Mouse (Mus musculus) heart, adult 8-10 months (tissue): ENCODE results near the gene Jund. TPM values are rescaled to one million over a fixed set of nuclear protein-coding genes. Genes with fewer than 3 reads are reported as not detected.
A peak's percentile ranks its signal among the peaks of the same experiment; 100 is the strongest.

Experiments used
- DNase-seq: peaks from one replicate; pipeline ENCODE4 v3.0.0; 2022; ENCODE audit warnings: low spot score
- total RNA-seq, 4 experiments: library from RNA; stranded (reverse); gene quantifications; 2 replicates each; pipeline ENCODE4 v1.2.4; 2022

Jund gene
- total RNA-seq, 4 experiments from 2014 or later: 84.2 to 134 (median 114) TPM

DNA sequence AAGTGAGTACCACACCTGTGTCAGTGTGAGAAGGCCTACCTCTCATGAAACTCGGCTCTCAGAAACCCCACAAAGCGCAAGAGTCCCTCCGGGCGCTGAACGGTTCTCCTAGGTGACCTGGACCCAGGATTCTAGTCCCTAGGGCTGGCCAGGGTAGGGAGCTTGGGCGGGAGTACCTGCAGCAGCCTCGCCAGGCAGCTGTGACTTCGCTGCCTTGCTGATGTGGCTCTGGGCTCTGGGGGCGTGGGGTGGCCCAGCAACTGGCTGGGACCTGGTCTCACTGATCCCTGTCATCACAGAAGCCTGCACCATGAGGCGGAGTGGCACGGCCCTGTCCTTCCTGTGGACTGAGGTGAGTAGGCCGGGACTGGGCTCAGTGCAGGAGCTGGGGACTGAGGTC, 25.5 kb downstream of the Jund start:
- DNase-seq: no peak

GRCm38 (mm10) chr8:70725792-70726447, 27.2 kb downstream of the Jund start:
- no peak for DNase-seq

DNA sequence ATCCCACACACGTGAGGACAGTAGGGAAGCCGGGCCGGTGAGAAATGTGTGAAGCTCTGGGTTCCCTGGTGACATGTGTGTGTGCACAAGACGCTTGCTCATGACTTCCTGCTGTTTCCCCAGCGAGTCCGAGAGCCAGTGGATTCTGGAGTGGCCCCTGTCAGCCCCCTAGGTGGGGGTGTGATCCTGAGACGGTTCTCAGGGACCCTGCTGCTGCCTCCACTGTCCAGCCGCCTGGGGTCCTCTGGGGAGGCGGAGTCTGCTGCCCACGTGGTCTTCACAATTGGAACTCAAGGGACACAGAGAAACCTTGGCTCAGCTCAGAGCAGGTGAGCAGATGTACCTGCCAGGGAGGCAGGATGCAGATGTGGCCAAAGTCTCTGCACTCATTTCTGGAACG, 28.0 kb downstream of the Jund start:
- no peak for DNase-seq

DNA sequence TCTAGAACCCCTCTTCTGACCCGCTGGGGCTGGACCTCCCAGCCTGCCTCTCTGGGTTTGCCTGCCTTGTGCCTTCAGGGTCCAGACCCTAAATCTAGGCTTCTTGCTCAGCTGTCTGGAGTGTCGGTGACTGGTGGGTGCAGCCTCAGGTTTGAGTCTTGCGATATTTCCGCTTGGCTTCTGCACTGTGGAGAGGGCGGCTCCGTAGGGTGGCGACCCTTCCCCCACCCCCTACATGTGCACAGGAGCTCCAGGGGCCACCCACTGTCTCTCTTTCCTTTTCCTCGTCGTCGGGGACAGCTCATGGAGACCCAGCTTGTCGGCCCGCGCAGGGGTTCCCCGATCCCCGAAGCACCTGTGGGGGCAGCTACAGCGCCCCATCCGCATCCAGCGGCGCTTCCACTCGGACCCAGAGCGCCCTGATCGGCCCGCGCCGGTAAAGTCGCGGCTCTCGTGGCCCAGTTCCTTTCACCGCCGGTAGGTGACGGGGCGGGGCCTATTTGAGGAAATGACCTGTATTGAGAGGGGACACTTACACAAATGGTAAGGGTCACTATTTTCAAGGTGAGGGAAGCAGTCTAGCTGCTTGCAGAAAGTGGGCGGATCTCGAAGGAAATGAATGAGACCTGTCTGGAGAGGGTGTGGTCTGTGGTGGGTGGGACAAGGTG, 31.2 kb downstream of the Jund start:
- no peak for DNase-seq

GRCm38 (mm10) chr8:70730956-70731355, 32.2 kb downstream of the Jund start:
- no peak for DNase-seq

- DNase-seq: no peak
Measured at GRCm38 (mm10) chr8:70737705-70738104, 39.0 kb downstream of the Jund start.

DNA sequence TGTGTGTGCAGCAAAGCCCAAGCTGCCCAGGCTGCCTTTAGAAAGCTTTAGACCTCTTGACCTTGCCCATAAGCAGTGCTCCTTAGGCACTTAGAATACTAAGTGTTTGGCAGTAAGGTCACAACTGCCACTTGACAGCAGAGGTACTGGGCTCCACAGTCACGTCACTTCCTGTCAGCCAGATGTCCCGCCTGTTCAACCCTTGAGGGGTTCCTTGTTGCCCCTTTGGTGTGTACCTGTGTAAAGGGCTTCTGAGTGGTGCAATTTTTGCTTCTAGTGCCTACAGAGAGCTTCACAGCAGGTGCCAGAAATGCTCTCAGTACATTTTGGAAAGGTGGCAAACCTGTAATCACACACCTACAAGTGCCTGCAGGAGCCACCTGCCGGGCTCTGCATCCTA, 39.5 kb downstream of the Jund start:
- DNase-seq: no peak

GRCm38 (mm10) chr8:70741661-70742060, 42.9 kb downstream of the Jund start:
- DNase-seq: no peak

DNA sequence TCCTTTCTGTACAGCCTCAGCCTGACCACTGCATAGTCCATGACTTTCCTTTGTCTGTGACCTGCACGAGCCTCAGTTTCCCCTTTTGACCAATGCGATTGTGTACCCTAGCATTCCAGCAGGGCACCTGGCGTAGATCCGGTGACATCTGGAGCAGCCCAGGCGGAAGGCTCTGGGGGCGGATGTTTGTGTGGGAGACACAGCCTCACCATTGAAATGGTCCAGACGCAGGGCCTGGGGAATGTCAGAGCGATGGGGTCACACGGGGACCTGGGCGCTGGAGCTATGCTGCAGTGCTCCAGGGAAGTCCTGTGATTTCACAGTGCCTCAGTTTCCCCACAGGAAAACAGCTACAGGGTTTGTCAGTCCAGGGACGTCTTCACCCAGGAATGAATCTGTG, 43.4 kb downstream of the Jund start:
- no peak for DNase-seq

GRCm38 (mm10) chr8:70742981-70743655, 44.4 kb downstream of the Jund start:
- no peak for DNase-seq

GRCm38 (mm10) chr8:70743656-70744590, 45.2 kb downstream of the Jund start:
- peak; percentile 83 for DNase-seq

DNA sequence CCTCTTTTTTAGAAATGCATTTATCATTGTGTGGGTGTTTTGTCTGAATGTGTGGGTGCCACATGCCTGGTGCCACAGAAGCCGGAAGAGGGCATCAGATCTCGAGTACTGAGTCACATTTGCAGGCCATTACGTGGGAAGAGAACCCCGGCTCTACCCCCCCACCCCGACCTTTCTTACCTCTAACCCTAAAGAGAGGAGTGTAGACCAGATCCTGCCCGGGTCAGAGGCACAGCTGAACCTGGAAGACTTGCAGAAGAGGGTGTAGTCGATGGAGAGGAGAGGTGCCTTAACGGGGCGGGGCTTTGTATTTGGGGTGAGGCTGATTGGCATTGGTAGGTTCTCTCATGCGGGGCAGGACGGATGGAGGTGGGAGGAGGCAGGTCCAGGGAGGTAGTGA, 46.1 kb downstream of the Jund start:
- DNase-seq: no peak

GRCm38 (mm10) chr8:70745691-70746220, 47.0 kb downstream of the Jund start:
- DNase-seq: no peak

DNA sequence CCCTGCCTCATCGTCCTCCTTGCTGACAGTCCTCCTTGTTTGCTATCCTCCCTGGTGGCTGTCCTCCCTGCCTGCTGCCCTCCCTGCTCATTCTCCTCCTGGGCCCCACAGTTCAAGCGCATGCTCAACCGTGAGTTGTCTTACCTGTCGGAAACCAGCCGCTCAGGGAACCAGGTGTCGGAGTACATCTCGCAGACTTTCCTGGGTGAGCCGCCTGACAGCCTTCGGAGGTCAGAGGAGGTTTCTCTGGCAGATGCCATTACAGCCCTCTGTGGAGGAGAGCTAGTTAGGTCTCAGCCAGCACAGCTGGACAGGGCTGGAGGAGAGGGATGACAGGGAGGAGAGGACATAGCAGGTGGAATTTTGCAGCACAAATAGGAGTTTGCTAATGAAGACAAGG, 47.9 kb downstream of the Jund start:
- no peak for DNase-seq

DNA sequence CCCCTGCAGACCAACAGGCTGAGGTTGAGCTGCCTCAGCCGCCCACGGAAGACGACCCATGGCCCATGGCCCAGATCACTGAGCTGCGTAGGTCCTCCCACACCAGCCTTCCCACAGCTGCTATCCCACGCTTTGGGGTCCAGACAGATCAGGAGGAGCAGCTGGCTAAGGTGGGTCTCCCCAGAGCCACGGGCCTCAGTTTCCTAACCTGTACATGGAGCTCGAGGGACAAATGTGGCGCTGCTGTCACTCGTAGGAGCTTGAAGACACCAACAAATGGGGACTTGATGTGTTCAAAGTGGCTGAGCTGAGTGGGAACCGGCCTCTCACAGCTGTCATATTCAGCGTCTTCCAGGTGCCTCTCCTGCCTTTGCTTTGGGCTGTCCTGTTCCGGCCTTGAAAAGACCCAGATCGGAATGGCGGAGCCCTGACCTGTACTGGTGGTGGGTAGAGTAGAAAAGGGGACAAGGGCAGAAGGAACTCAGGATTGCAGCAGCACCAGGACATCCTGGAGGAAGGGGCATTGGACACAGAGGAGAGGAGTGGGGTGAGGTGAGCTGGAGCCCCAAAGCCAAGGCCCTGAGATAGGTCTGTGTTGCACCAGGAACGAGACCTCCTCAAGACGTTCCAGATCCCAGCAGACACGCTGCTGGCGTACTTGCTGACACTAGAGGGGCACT, 48.6 kb downstream of the Jund start:
- DNase-seq: no peak

DNA sequence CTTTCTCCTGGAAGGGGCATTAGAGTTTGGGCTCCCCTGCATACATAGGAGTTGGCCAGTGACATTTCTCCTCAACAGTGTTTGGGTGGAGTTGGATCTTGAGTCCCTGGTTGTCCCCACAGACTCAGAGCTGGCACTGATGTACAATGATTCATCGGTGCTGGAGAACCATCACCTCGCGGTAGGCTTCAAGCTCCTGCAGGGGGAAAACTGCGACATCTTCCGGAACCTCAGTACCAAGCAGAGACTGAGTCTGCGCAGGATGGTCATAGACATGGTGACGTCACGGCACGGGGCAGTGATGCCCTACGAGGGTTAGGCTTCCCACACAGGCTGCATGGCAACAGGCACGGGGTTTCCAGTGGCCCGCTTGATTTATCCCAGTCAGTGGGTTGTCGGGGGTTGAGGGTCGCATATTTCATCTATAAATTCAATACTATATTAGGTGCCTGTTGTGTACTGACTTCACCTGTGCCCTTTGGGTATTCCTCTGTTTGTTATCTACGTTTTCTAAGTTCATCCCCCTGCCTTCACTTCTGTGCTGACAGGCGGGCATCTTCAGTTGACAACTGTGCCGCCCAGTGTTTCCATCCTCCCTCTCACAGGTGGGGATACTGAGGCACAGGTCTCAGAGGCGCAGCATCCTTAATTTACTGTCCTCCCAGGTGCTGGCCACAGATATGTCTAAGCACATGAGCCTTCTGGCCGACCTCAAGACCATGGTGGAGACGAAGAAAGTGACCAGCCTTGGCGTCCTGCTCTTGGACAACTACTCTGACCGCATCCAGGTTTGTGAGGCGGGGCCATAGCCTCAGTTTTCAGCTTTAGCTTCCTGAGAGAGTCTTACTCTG, 49.7 kb downstream of the Jund start:
- DNase-seq: no peak

DNA sequence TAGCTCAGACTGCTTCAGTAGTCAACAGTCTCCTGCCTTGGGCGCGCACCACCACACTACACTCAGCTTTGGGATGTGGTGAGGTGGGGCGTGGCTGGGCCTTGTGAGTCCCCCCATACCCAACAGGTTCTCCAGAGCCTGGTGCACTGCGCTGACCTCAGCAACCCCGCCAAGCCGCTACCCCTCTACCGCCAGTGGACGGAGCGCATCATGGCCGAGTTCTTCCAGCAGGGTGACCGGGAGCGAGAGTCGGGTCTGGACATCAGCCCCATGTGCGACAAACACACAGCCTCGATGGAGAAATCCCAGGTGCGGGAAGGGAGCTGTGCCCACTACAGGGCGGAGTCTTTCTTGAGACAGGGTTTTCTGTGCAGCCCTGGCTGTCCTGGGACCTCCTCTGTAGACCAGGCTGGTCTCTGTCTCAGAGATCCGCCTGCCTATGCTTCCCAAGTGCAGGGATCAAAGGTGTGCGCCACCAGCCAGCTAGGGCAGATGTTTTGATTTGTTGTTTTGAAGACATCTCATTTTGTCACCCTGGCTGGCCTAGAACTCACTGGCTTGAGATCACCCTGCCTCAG, 50.4 kb downstream of the Jund start:
- no peak for DNase-seq
